Mouse (Mus musculus) hindbrain, embryonic 12.5 days (tissue): Measurements from ENCODE around the gene Dlx4. TPM values are rescaled to one million over a fixed set of nuclear protein-coding genes. Genes with fewer than 3 reads are reported as not detected.

ENCODE experiments used
- ATAC-seq: fragments of 200-750 bp; cut with Nextera tagmentation; 2 replicates; pipeline ENCODE4 v1.8.0; 2017; ENCODE audit warnings: moderate TSS enrichment; ENCODE audit not compliant: low FRiP score
- H3K27ac ChIP-seq: fragments of 300-500 bp; sonication (generic); 2 replicates; pipeline ENCODE4 v1.5.1; 2016; ENCODE audit warnings: mild to moderate bottlenecking
- H3K27me3 ChIP-seq: fragments of 300-500 bp; sonication (generic); 2 replicates; pipeline ENCODE4 v1.6.1; 2016; ENCODE audit warnings: mild to moderate bottlenecking
- H3K36me3 ChIP-seq: fragments of 300-500 bp; sonication (generic); 2 replicates; pipeline ENCODE4 v1.6.1; 2016; ENCODE audit warnings: mild to moderate bottlenecking
- H3K4me1 ChIP-seq: fragments of 300-500 bp; sonication (generic); 2 replicates; pipeline ENCODE4 v1.6.1; 2016
- H3K4me2 ChIP-seq: fragments of 300-500 bp; sonication (generic); replicated peaks from 2 replicates; pipeline ENCODE4 v1.6.1; 2016; ENCODE audit warnings: mild to moderate bottlenecking
- H3K4me3 ChIP-seq: fragments of 300-500 bp; sonication (generic); 2 replicates; pipeline ENCODE4 v1.5.1; 2016; ENCODE audit warnings: mild to moderate bottlenecking
- H3K9ac ChIP-seq: fragments of 300-500 bp; sonication (generic); 2 replicates; pipeline ENCODE4 v1.6.1; 2016; ENCODE audit warnings: mild to moderate bottlenecking, moderate library complexity
- H3K9me3 ChIP-seq: fragments of 300-500 bp; sonication (generic); replicated peaks from 2 replicates; pipeline ENCODE4 v1.6.1; 2016; ENCODE audit warnings: mild to moderate bottlenecking
- WGBS: fragments of 180-500 bp; shearing (Covaris S2); methylation state at CpG from one replicate; pipeline ENCODE4 v1.1.7; 2016; 5-methylcytosine and 5-hydroxymethylcytosine counted together
- polyA plus RNA-seq: library from polyadenylated mRNA; unstranded; fragments of >200 nt; fragmentation: Nextera tagmentation; extraction: Ambion mirVana; gene quantifications from 2 replicates; pipeline ENCODE4 v1.2.1, GENCODE M21; 2016

Gene Dlx4
- 0.21 and 1.2 TPM in 2 replicates for polyA plus RNA-seq

GRCm38 (mm10) chr11:95145851-95146403, at the start of gene Dlx4:
Dlx4 (minus strand) TSS chr11:95146263.
- Histone ChIP-seq H3K4me3 (peak within 1 kb of the TSS; percentile 32), H3K4me1 (peaks cover 29% of the 10 kb centered on the region), H3K27ac (no peak within 1 kb of the TSS), H3K9ac (peak within 1 kb of the TSS; percentile 28), H3K9me3 (no peaks in the 10 kb centered on the region), H3K27me3 (peaks cover 99% of the 10 kb centered on the region), H3K36me3 (no peaks in the 10 kb centered on the region), H3K4me2 (peak within 1 kb of the TSS; percentile 60)
- under 1% methylated on average over 48 of the region's 48 CpGs for WGBS
- ATAC-seq = no peak

- 67% methylated on average over 11 of the region's 11 CpGs for WGBS
- Histone ChIP-seq H3K4me3 (no peak overlapping the region), H3K27me3 (peaks cover 11% of the 10 kb centered on the region), H3K9me3 (no peaks in the 10 kb centered on the region), H3K36me3 (no peaks in the 10 kb centered on the region), H3K27ac (no peak overlapping the region), H3K9ac (no peak overlapping the region), H3K4me1 (peaks cover 27% of the 10 kb centered on the region), H3K4me2 (no peak overlapping the region)
- no peak for ATAC-seq
Observed at GRCm38 (mm10) chr11:95189863-95190262, 43.8 kb upstream of the Dlx4 start.

- no peak for ATAC-seq
- Histone ChIP-seq H3K9me3 (no peaks in the 10 kb centered on the region), H3K4me2 (no peak overlapping the region), H3K4me1 (peaks cover 31% of the 10 kb centered on the region), H3K27ac (no peak overlapping the region), H3K4me3 (no peak overlapping the region), H3K27me3 (0 out of 2 replicates have a peak, but pooled peaks cover 3% of the 10 kb centered on the region), H3K9ac (no peak overlapping the region), H3K36me3 (no peaks in the 10 kb centered on the region)
- WGBS = 90% methylated on average over 7 of the region's 7 CpGs
Observed at GRCm38 (mm10) chr11:95186826-95187225, 40.8 kb upstream of the Dlx4 start.

GRCm38 (mm10) chr11:95185700-95186099, 39.6 kb upstream of the Dlx4 start:
- Histone ChIP-seq H3K9ac (no peak overlapping the region), H3K27me3 (0 out of 2 replicates have a peak, but pooled peaks cover 3% of the 10 kb centered on the region), H3K4me2 (no peak overlapping the region), H3K4me3 (no peak overlapping the region), H3K36me3 (no peaks in the 10 kb centered on the region), H3K4me1 (peaks cover 31% of the 10 kb centered on the region), H3K27ac (no peak overlapping the region), H3K9me3 (no peaks in the 10 kb centered on the region)
- WGBS = 17% methylated on average over 11 of the region's 11 CpGs
- ATAC-seq = peak; percentile 48; the same call in 1 of the 2 replicates

- ATAC-seq = no peak
- Histone ChIP-seq H3K27me3 (0 out of 2 replicates have a peak, but pooled peaks cover 3% of the 10 kb centered on the region), H3K4me2 (no peak overlapping the region), H3K9me3 (no peaks in the 10 kb centered on the region), H3K4me3 (no peak overlapping the region), H3K9ac (no peak overlapping the region), H3K36me3 (no peaks in the 10 kb centered on the region), H3K27ac (no peak overlapping the region), H3K4me1 (peaks cover 31% of the 10 kb centered on the region)
- 30% methylated on average over 5 of the region's 5 CpGs for WGBS
Observed at GRCm38 (mm10) chr11:95184561-95184960, 38.5 kb upstream of the Dlx4 start.

- Histone ChIP-seq H3K27me3 (no peaks in the 10 kb centered on the region), H3K36me3 (no peaks in the 10 kb centered on the region), H3K27ac (no peak overlapping the region), H3K4me1 (peaks cover 12% of the 10 kb centered on the region), H3K4me2 (no peak overlapping the region), H3K9me3 (no peaks in the 10 kb centered on the region), H3K9ac (no peak overlapping the region), H3K4me3 (no peak overlapping the region)
- ATAC-seq = no peak
- WGBS = 57% methylated on average over 12 of the region's 12 CpGs
Observed at GRCm38 (mm10) chr11:95179311-95179710, 33.2 kb upstream of the Dlx4 start.

GRCm38 (mm10) chr11:95165857-95166256, 19.8 kb upstream of the Dlx4 start:
- Histone ChIP-seq H3K4me3 (no peak overlapping the region), H3K4me1 (no peaks in the 10 kb centered on the region), H3K9me3 (no peaks in the 10 kb centered on the region), H3K27me3 (0 out of 2 replicates have a peak, but pooled peaks cover 3% of the 10 kb centered on the region), H3K27ac (no peak overlapping the region), H3K9ac (no peak overlapping the region), H3K36me3 (no peaks in the 10 kb centered on the region), H3K4me2 (no peak overlapping the region)
- 68% methylated on average over 5 of the region's 5 CpGs for WGBS
- ATAC-seq = no peak

- 69% methylated on average over 4 of the region's 4 CpGs for WGBS
- Histone ChIP-seq H3K9ac (no peak overlapping the region), H3K36me3 (no peaks in the 10 kb centered on the region), H3K27me3 (0 out of 2 replicates have a peak, but pooled peaks cover 7% of the 10 kb centered on the region), H3K4me2 (no peak overlapping the region), H3K9me3 (no peaks in the 10 kb centered on the region), H3K27ac (no peak overlapping the region), H3K4me1 (no peaks in the 10 kb centered on the region), H3K4me3 (no peak overlapping the region)
- no peak for ATAC-seq
Observed at GRCm38 (mm10) chr11:95161708-95162107, 15.6 kb upstream of the Dlx4 start.

GRCm38 (mm10) chr11:95160693-95161092, 14.6 kb upstream of the Dlx4 start:
- 54% methylated on average over 7 of the region's 7 CpGs for WGBS
- Histone ChIP-seq H3K9me3 (no peaks in the 10 kb centered on the region), H3K9ac (no peak overlapping the region), H3K27ac (no peak overlapping the region), H3K27me3 (peaks cover 7% of the 10 kb centered on the region; the same call in 1 of the 2 replicates), H3K4me1 (no peaks in the 10 kb centered on the region), H3K36me3 (no peaks in the 10 kb centered on the region), H3K4me3 (no peak overlapping the region), H3K4me2 (no peak overlapping the region)
- no peak for ATAC-seq

GRCm38 (mm10) chr11:95159763-95160371, 13.8 kb upstream of the Dlx4 start:
- no peak for ATAC-seq
- 87% methylated on average over 8 of the region's 8 CpGs for WGBS
- Histone ChIP-seq H3K4me3 (no peak overlapping the region), H3K27ac (no peak overlapping the region), H3K9me3 (no peaks in the 10 kb centered on the region), H3K27me3 (peaks cover 11% of the 10 kb centered on the region; the same call in 1 of the 2 replicates), H3K9ac (no peak overlapping the region), H3K4me2 (no peak overlapping the region), H3K36me3 (no peaks in the 10 kb centered on the region), H3K4me1 (no peaks in the 10 kb centered on the region)

GRCm38 (mm10) chr11:95157872-95158271, 11.8 kb upstream of the Dlx4 start:
- Histone ChIP-seq H3K36me3 (no peaks in the 10 kb centered on the region), H3K9ac (no peak overlapping the region), H3K27me3 (peaks cover 26% of the 10 kb centered on the region), H3K4me2 (no peak overlapping the region), H3K4me3 (no peak overlapping the region), H3K27ac (no peak overlapping the region), H3K9me3 (no peaks in the 10 kb centered on the region), H3K4me1 (no peaks in the 10 kb centered on the region)
- WGBS = 69% methylated on average over 5 of the region's 5 CpGs
- ATAC-seq = no peak

- H3K4me2 ChIP-seq = no peak overlapping the region
- no peak overlapping the region for H3K9ac ChIP-seq
- 57% methylated on average over 5 of the region's 5 CpGs for WGBS
- no peak for ATAC-seq
- H3K4me1 ChIP-seq = no peaks in the 10 kb centered on the region
- no peaks in the 10 kb centered on the region for H3K36me3 ChIP-seq
- H3K27me3 ChIP-seq = peaks cover 32% of the 10 kb centered on the region
- no peak overlapping the region for H3K4me3 ChIP-seq
- H3K27ac ChIP-seq = no peak overlapping the region
- H3K9me3 ChIP-seq = no peaks in the 10 kb centered on the region
Observed at GRCm38 (mm10) chr11:95157356-95157755, 11.3 kb upstream of the Dlx4 start.

- WGBS = 79% methylated on average over 2 of the region's 2 CpGs
- Histone ChIP-seq H3K4me1 (peaks cover 5% of the 10 kb centered on the region; the same call in 1 of the 2 replicates), H3K9ac (no peak overlapping the region), H3K9me3 (no peaks in the 10 kb centered on the region), H3K36me3 (no peaks in the 10 kb centered on the region), H3K27ac (no peak overlapping the region), H3K4me2 (no peak overlapping the region), H3K27me3 (peaks cover 50% of the 10 kb centered on the region), H3K4me3 (no peak overlapping the region)
- ATAC-seq = no peak
Observed at GRCm38 (mm10) chr11:95155511-95155910, 9.4 kb upstream of the Dlx4 start.
